Mouse (Mus musculus) MEL (cell line): ENCODE measurements around the gene Nsd2. TPM values are rescaled to one million over a fixed set of nuclear protein-coding genes. Genes with fewer than 3 reads are reported as not detected.

ENCODE experiments used
- DNase-seq: peaks from one replicate; pipeline ENCODE4 v3.0.0; 2011; ENCODE audit warnings: low read depth, low spot score
- H3K27ac ChIP-seq: 2 replicates; pipeline ENCODE4 v1.5.1; 2012; ENCODE audit warnings: low read depth, mild to moderate bottlenecking, control low read depth, low read length, moderate library complexity; ENCODE audit not compliant: control insufficient read depth
- H3K27me3 ChIP-seq, 2 experiments: fragments of 150-350 bp in 1 of 2; sonication (generic) in 1 of 2; 2 replicates each; pipeline ENCODE4 v1.6.1; 2012; ENCODE audit warnings: low read length in 2 of 2, mild to moderate bottlenecking in 2 of 2, improper control_type of control experiment in 1 of 2, moderate library complexity in 1 of 2; ENCODE audit not compliant: insufficient read depth in 2 of 2, control insufficient read depth in 1 of 2
- H3K36me3 ChIP-seq, 2 experiments: 2 replicates each; pipeline ENCODE4 v1.6.1; 2012 to 2014; ENCODE audit warnings: low read length in 2 of 2, improper control_type of control experiment in 1 of 2, inconsistent platforms in 1 of 2, mild to moderate bottlenecking in 1 of 2; ENCODE audit not compliant: insufficient read depth in 2 of 2, control insufficient read depth in 1 of 2
- H3K4me1 ChIP-seq, 2 experiments: fragments of 150-350 bp in 1 of 2; sonication (generic) in 1 of 2; 2 replicates each; pipeline ENCODE4 v1.6.1; 2012; ENCODE audit warnings: low read length in 2 of 2, improper control_type of control experiment in 1 of 2, mild to moderate bottlenecking in 1 of 2; ENCODE audit not compliant: insufficient read depth in 2 of 2, control insufficient read depth in 1 of 2
- H3K4me3 ChIP-seq, 2 experiments: fragments of 150-350 bp in 1 of 2; sonication (generic) in 1 of 2; 2 replicates each; pipeline ENCODE4 v1.5.1; 2012; ENCODE audit warnings: low read depth in 2 of 2, low read length in 2 of 2, mild to moderate bottlenecking in 2 of 2, moderate library complexity in 2 of 2, control low read depth in 1 of 2, improper control_type of control experiment in 1 of 2; ENCODE audit not compliant: control insufficient read depth in 1 of 2, insufficient read depth in 1 of 2
- H3K79me2 ChIP-seq: 2 replicates; pipeline ENCODE4 v1.6.1; 2012; ENCODE audit warnings: mild to moderate bottlenecking, low read length, moderate library complexity; ENCODE audit not compliant: control insufficient read depth, poor library complexity, insufficient read depth
- H3K9ac ChIP-seq: 2 replicates; pipeline ENCODE4 v1.6.1; 2012; ENCODE audit warnings: low read depth, mild to moderate bottlenecking, control low read depth, low read length, moderate library complexity; ENCODE audit not compliant: control insufficient read depth, poor library complexity, severe bottlenecking
- H3K9me3 ChIP-seq: fragments of 150-350 bp; sonication (generic); replicated peaks from 2 replicates; pipeline ENCODE4 v1.6.1; 2012; ENCODE audit warnings: mild to moderate bottlenecking, low read length, improper control_type of control experiment, moderate library complexity; ENCODE audit not compliant: insufficient read depth
- CHD1 ChIP-seq: IDR thresholded peaks from 2 replicates; pipeline ENCODE4 v1.6.1; 2012; ENCODE audit warnings: low read depth, mild to moderate bottlenecking, inconsistent platforms, low read length, improper control_type of control experiment
- E2F4 ChIP-seq: IDR thresholded peaks from 2 replicates; pipeline ENCODE4 v1.6.1; 2011; ENCODE audit warnings: low read depth, low read length, improper control_type of control experiment, borderline replicate concordance
- ELF1 ChIP-seq: IDR thresholded peaks from 2 replicates; pipeline ENCODE4 v1.6.1; 2014; ENCODE audit warnings: low read depth, mild to moderate bottlenecking, inconsistent platforms, low read length, improper control_type of control experiment, moderate library complexity
- EP300 ChIP-seq, 2 experiments: IDR thresholded peaks; 2 replicates each; pipeline ENCODE4 v1.6.1; 2011; ENCODE audit warnings: improper control_type of control experiment in 2 of 2, low read length in 2 of 2, low read depth in 1 of 2, mild to moderate bottlenecking in 1 of 2
- GATA1 ChIP-seq: IDR thresholded peaks from 2 replicates; pipeline ENCODE4 v1.6.1; 2011; ENCODE audit warnings: low read depth, low read length, improper control_type of control experiment
- HCFC1 ChIP-seq: IDR thresholded peaks from 2 replicates; pipeline ENCODE4 v1.6.1; 2012; ENCODE audit warnings: low read depth, mild to moderate bottlenecking, inconsistent platforms, low read length, improper control_type of control experiment, moderate library complexity
- JUND ChIP-seq: IDR thresholded peaks from 2 replicates; pipeline ENCODE4 v1.6.1; 2011; ENCODE audit warnings: low read depth, mild to moderate bottlenecking, improper control_type of control experiment, low read length
- MAFK ChIP-seq: IDR thresholded peaks from 2 replicates; pipeline ENCODE4 v1.6.1; 2011; ENCODE audit warnings: low read depth, mild to moderate bottlenecking, low read length, improper control_type of control experiment, borderline replicate concordance
- MXI1 ChIP-seq: IDR thresholded peaks from 2 replicates; pipeline ENCODE4 v1.6.1; 2011; ENCODE audit warnings: mild to moderate bottlenecking, low read depth, low read length, improper control_type of control experiment
- MYC ChIP-seq: IDR thresholded peaks from 2 replicates; pipeline ENCODE4 v1.6.1; 2011; ENCODE audit warnings: low read depth, mild to moderate bottlenecking, low read length, improper control_type of control experiment, moderate library complexity
- NELFE ChIP-seq: IDR thresholded peaks from 2 replicates; pipeline ENCODE4 v1.6.1; 2011; ENCODE audit warnings: low read depth, low read length, improper control_type of control experiment
- POLR2A ChIP-seq, 2 experiments: IDR thresholded peaks; 2 replicates each; pipeline ENCODE4 v1.6.1; 2011 to 2012; ENCODE audit warnings: low read length in 2 of 2, mild to moderate bottlenecking in 2 of 2, control low read depth in 1 of 2, improper control_type of control experiment in 1 of 2, low read depth in 1 of 2, moderate library complexity in 1 of 2; ENCODE audit not compliant: control insufficient read depth in 1 of 2, insufficient read depth in 1 of 2, poor library complexity in 1 of 2
- RAD21 ChIP-seq: IDR thresholded peaks from 2 replicates; pipeline ENCODE4 v1.6.1; 2011; ENCODE audit warnings: mild to moderate bottlenecking, low read depth, low read length, improper control_type of control experiment
- SIN3A ChIP-seq: IDR thresholded peaks from 2 replicates; pipeline ENCODE4 v1.6.1; 2012; ENCODE audit warnings: low read length, improper control_type of control experiment, inconsistent platforms
- SMC3 ChIP-seq: IDR thresholded peaks from 2 replicates; pipeline ENCODE4 v1.6.1; 2011; ENCODE audit warnings: low read depth, low read length, improper control_type of control experiment
- TAL1 ChIP-seq: IDR thresholded peaks from 2 replicates; pipeline ENCODE4 v1.6.1; 2012; ENCODE audit warnings: mild to moderate bottlenecking, inconsistent platforms, low read length, moderate library complexity, mixed read lengths
- UBTF ChIP-seq: IDR thresholded peaks from 2 replicates; pipeline ENCODE4 v1.6.1; 2012; ENCODE audit warnings: low read depth, mild to moderate bottlenecking, inconsistent platforms, low read length, improper control_type of control experiment, moderate library complexity, borderline replicate concordance; ENCODE audit not compliant: insufficient read depth
- USF1 ChIP-seq: IDR thresholded peaks from 2 replicates; pipeline ENCODE4 v1.6.1; 2014; ENCODE audit warnings: low read depth, mild to moderate bottlenecking, inconsistent platforms, low read length, improper control_type of control experiment, moderate library complexity
- ZKSCAN1 ChIP-seq: IDR thresholded peaks from 2 replicates; pipeline ENCODE4 v1.6.1; 2012; ENCODE audit warnings: low read depth, mild to moderate bottlenecking, inconsistent platforms, low read length, improper control_type of control experiment, moderate library complexity
- ZMIZ1 ChIP-seq: IDR thresholded peaks from 2 replicates; pipeline ENCODE4 v1.6.1; 2012; ENCODE audit warnings: low read depth, mild to moderate bottlenecking, inconsistent platforms, low read length, improper control_type of control experiment, moderate library complexity
- ZNF384 ChIP-seq: IDR thresholded peaks from 2 replicates; pipeline ENCODE4 v1.6.1; 2012; ENCODE audit warnings: low read depth, mild to moderate bottlenecking, inconsistent platforms, low read length, improper control_type of control experiment
- polyA plus RNA-seq, 2 experiments: library from polyadenylated mRNA; stranded (reverse) in 1 of 2; unstranded in 1 of 2; fragments of >175 nt in 1 of 2; fragments of >200 nt in 1 of 2; gene quantifications; 2 replicates each; pipeline versions ENCODE4 v1.2.1 to v1.2.4; 2012; ENCODE audit warnings: low replicate concordance in 2 of 2, low read depth in 1 of 2; ENCODE audit not compliant: insufficient read length in 2 of 2, insufficient read depth in 1 of 2, missing spikeins in 1 of 2
- total RNA-seq: library from RNA; depleted of rRNA; stranded (reverse); fragments of 300-350 nt; gene quantifications from 2 replicates; pipeline ENCODE4 v1.2.3, GENCODE M21; 2012

Gene Nsd2
- total and polyA plus RNA-seq, 3 experiments, result 82.5 to 233 (median 116) TPM

DNA sequence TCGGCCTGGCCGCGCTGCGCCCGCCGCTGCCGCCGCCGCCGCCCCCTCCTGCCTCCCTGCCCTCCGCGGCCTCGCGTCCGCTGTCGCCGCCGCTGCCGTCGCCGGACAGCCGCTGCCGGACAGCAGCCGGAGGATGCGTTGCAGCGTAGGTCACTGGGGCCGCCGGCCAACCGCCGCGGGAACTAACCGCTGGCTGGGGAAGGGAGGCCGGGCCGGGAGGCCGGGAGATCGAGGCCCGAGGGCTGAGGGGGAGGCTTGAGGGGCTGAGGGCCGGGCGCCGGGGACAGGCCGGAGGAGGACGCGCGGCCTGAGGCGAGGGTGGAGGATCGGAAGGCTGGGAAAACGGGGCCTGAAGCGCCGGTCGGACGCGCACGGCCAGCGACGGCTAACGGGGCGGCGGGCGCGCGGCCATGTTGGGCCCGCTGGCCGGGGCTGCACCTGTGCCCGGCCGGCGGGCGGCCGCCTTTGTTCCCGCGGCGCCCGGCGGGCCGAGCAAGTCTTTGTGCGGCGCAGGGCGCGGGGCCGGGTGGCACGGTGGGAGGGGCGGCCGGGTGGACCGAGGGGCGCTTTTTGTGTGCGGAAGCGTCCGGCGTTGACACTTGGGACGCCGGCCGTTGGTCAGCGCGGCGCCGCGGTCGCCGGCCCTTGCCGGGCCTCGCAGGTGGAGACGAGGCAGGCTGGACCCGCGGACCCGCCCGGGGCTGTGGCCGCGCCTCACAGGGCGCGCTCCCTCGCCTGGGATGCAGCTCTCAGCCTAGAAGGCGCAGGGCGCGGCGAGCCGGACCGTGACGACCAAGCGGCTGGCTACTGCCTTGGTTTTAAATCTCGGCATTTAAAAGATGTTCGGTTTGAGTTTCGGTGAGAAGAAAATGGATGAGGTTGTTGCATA is 452 bp downstream of the Nsd2 start:
- H3K9ac ChIP-seq, result peak overlapping the region; percentile 100
- peaks cover 16 to 37% of the 10 kb centered on the region in 2 experiments for H3K4me1 ChIP-seq
- TF ChIP-seq HCFC1 (no peak), UBTF (peak; percentile 61; the same call in 1 of the 2 replicates), MXI1 (peak; percentile 60), POLR2A (IDR thresholded peaks at IDR 0.05; ENCODE audit: control insufficient read depth in 1 of 2, insufficient read depth in 1 of 2, low read depth in 1 of 2, low read length in 2 of 2, poor library complexity in 1 of 2) (peak in 1 of 2 experiments; percentile 45; a peak in 1 of 4 replicates), MAFK (no peak), NELFE (peak; percentile 36; the same call in 1 of the 2 replicates), USF1 (no peak), SIN3A (peak; percentile 29)
- peak overlapping the region; percentile 76 to 96 for H3K4me3 ChIP-seq
- H3K27ac ChIP-seq, result peak overlapping the region; percentile 66
- H3K36me3 ChIP-seq, result peaks cover 12 to 55% of the 10 kb centered on the region in 2 experiments
- peak; percentile 57 for DNase-seq
- no peaks in the 10 kb centered on the region for H3K27me3 ChIP-seq
- H3K79me2 ChIP-seq, result peaks cover 47% of the 10 kb centered on the region
- no peaks in the 10 kb centered on the region for H3K9me3 ChIP-seq

GRCm38 (mm10) chr5:33821901-33822427 is 1.4 kb downstream of the Nsd2 start:
- peak overlapping the region; percentile 100 for H3K9ac ChIP-seq
- no peaks in the 10 kb centered on the region for H3K27me3 ChIP-seq

DNA sequence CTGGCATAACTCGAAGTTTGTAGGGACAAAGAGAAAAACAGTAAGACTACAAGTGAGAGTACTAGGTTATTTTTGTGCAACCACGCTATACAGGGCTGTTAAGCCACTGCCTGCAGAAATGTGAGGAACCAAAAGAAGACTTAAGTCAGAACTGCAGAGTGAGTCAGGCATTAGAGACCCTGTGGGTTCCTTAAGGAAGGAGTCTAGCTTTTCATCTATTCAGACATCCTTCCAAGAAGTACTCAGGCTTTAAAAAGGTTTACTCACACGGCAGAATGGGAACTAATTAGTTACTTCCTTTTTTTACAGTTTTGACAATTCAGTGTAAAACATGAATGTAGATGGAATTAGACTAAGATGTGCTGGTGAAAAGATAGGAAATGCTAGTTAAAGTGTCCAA is 1.9 kb downstream of the Nsd2 start:
- H3K9ac ChIP-seq, result peak overlapping the region; percentile 100
- peaks cover 8 to 23% of the 10 kb centered on the region in 2 experiments for H3K4me1 ChIP-seq
- H3K36me3 ChIP-seq, result peaks cover 21 to 47% of the 10 kb centered on the region in 2 experiments
- H3K27me3 ChIP-seq, result no peaks in the 10 kb centered on the region
- peak; percentile 80 for DNase-seq
- H3K4me3 ChIP-seq, result peak overlapping the region in 1 of 2 experiments; percentile 96; a peak in 2 of 4 replicates
- H3K9me3 ChIP-seq, result no peaks in the 10 kb centered on the region
- peaks cover 59% of the 10 kb centered on the region for H3K79me2 ChIP-seq
- 0 out of 2 replicates have a peak overlapping the region, but pooled peaks have one; percentile 29 for H3K27ac ChIP-seq
- TF ChIP-seq RAD21 (no peak), UBTF (no peak), JUND (no peak), EP300 (IDR thresholded peaks at IDR 0.05; ENCODE audit: low read depth in 1 of 2, low read length in 2 of 2) (peak in 1 of 2 experiments; percentile 24; a peak in 1 of 4 replicates), CHD1 (0 out of 2 replicates have a peak, but pooled peaks have one; percentile 51), E2F4 (no peak), SIN3A (peak; percentile 42; the same call in 1 of the 2 replicates), ZKSCAN1 (no peak), POLR2A (IDR thresholded peaks at IDR 0.05; ENCODE audit: control insufficient read depth in 1 of 2, insufficient read depth in 1 of 2, low read depth in 1 of 2, low read length in 2 of 2, poor library complexity in 1 of 2) (no peak), HCFC1 (0 out of 2 replicates have a peak, but pooled peaks have one; percentile 9), MAFK (no peak), ELF1 (no peak), ZMIZ1 (no peak), MYC (peak; percentile 37; the same call in 1 of the 2 replicates), NELFE (no peak), GATA1 (no peak), TAL1 (no peak), SMC3 (no peak)

More at GRCm38 (mm10) chr5:33821901-33822427, 1.4 kb downstream of the Nsd2 start:
- 0 out of 2 replicates have a peak, but pooled peaks have one; percentile 87 for TF ChIP-seq CHD1
- no peak for TF ChIP-seq ZNF384
- TF ChIP-seq HCFC1, result 0 out of 2 replicates have a peak, but pooled peaks have one; percentile 17
- peaks cover 8 to 27% of the 10 kb centered on the region in 2 experiments for H3K4me1 ChIP-seq
- H3K27ac ChIP-seq, result no peak overlapping the region
- no peaks in the 10 kb centered on the region for H3K9me3 ChIP-seq
- H3K4me3 ChIP-seq, result peak overlapping the region; percentile 29 to 96
- peaks cover 54% of the 10 kb centered on the region for H3K79me2 ChIP-seq
- peak; percentile 57 for DNase-seq
- H3K36me3 ChIP-seq, result peaks cover 16 to 48% of the 10 kb centered on the region in 2 experiments
